Mouse (Mus musculus) CH12.LX (cell line): ENCODE data around the gene Hist1h1c. TPM values are rescaled to one million over a fixed set of nuclear protein-coding genes. Genes with fewer than 3 reads are reported as not detected.
"Not testable (repeated sequence)": the region's sequence is repeated elsewhere in the genome, so short reads cannot be mapped to it uniquely, and the experiment has no call there.

Experiments
- DNase-seq: peaks from one replicate; pipeline ENCODE4 v3.0.0-alpha.2; 2013; ENCODE audit errors: extremely low read depth
- H3K27ac ChIP-seq: 2 replicates; pipeline ENCODE4 v1.5.1; 2012; ENCODE audit warnings: low read depth, mild to moderate bottlenecking, control low read depth, moderate library complexity; ENCODE audit not compliant: insufficient read depth
- H3K27me3 ChIP-seq: replicated peaks from 2 replicates; pipeline ENCODE3; 2012; ENCODE audit warnings: inconsistent platforms
- H3K36me3 ChIP-seq, 2 experiments: replicated peaks in 1 of 2; 2 replicates each; pipeline versions ENCODE3 to v1.6.1; 2012; ENCODE audit warnings: inconsistent platforms in 1 of 2, low read length in 1 of 2, mild to moderate bottlenecking in 1 of 2, mixed read lengths in 1 of 2, moderate library complexity in 1 of 2; ENCODE audit not compliant: control insufficient read depth in 1 of 2, insufficient read depth in 1 of 2
- H3K4me1 ChIP-seq, 2 experiments: 2 replicates each; pipeline ENCODE4 v1.6.1; 2012; ENCODE audit warnings: inconsistent platforms in 1 of 2, moderate library complexity in 1 of 2; ENCODE audit not compliant: insufficient read depth in 2 of 2, control insufficient read depth in 1 of 2
- H3K4me2 ChIP-seq: 2 replicates; pipeline ENCODE4 v1.6.1; 2012; ENCODE audit warnings: low read depth, mild to moderate bottlenecking, control low read depth; ENCODE audit not compliant: poor library complexity, insufficient read depth, severe bottlenecking
- H3K4me3 ChIP-seq, 3 experiments: fragments of 150-350 bp in 1 of 3; sonication (generic) in 1 of 3; replicated peaks in 1 of 3; 2 replicates each; pipeline versions ENCODE3 to v1.5.1; 2011 to 2012; ENCODE audit warnings: low read depth in 2 of 3, low read length in 2 of 3, mild to moderate bottlenecking in 2 of 3, moderate library complexity in 2 of 3, control low read depth in 1 of 3, improper control_type of control experiment in 1 of 3, inconsistent platforms in 1 of 3, mixed read lengths in 1 of 3; ENCODE audit not compliant: poor library complexity in 1 of 3
- H3K79me2 ChIP-seq: replicated peaks from 2 replicates; pipeline ENCODE4 v1.6.1; 2012; ENCODE audit warnings: mild to moderate bottlenecking, moderate library complexity; ENCODE audit not compliant: control insufficient read depth, poor library complexity, insufficient read depth, severe bottlenecking; ENCODE audit errors: extremely low read depth
- H3K9ac ChIP-seq: 2 replicates; pipeline ENCODE4 v1.6.1; 2012; ENCODE audit warnings: low read depth, mild to moderate bottlenecking, control low read depth, moderate library complexity; ENCODE audit not compliant: insufficient read depth
- H3K9me3 ChIP-seq: replicated peaks from 2 replicates; pipeline ENCODE3; 2012; ENCODE audit warnings: low read length, inconsistent platforms, mixed read lengths
- CHD2 ChIP-seq: IDR thresholded peaks from 2 replicates; pipeline ENCODE4 v1.6.1; 2011; ENCODE audit warnings: low read length, improper control_type of control experiment
- CTCF ChIP-seq, 2 experiments: IDR thresholded peaks in 1 of 2; conservative IDR thresholded peaks in 1 of 2; 2 replicates each; pipeline ENCODE4 v1.5.1; 2011 to 2012; ENCODE audit warnings: low read depth in 2 of 2, low read length in 2 of 2, improper control_type of control experiment in 1 of 2, inconsistent platforms in 1 of 2, mild to moderate bottlenecking in 1 of 2, moderate library complexity in 1 of 2
- E2F4 ChIP-seq: IDR thresholded peaks from 2 replicates; pipeline ENCODE4 v1.6.1; 2011; ENCODE audit warnings: low read depth, low read length, improper control_type of control experiment; ENCODE audit not compliant: insufficient replicate concordance
- ELF1 ChIP-seq: IDR thresholded peaks from 2 replicates; pipeline ENCODE4 v1.6.1; 2014; ENCODE audit warnings: low read depth, mild to moderate bottlenecking, inconsistent platforms, low read length, improper control_type of control experiment
- GABPA ChIP-seq: IDR thresholded peaks from 2 replicates; pipeline ENCODE4 v1.6.1; 2012; ENCODE audit warnings: low read depth, low read length, improper control_type of control experiment, inconsistent platforms; ENCODE audit not compliant: insufficient replicate concordance
- HCFC1 ChIP-seq: IDR thresholded peaks from 2 replicates; pipeline ENCODE4 v1.6.1; 2012; ENCODE audit warnings: low read depth, mild to moderate bottlenecking, inconsistent platforms, low read length, improper control_type of control experiment
- JUN ChIP-seq: IDR thresholded peaks from 2 replicates; pipeline ENCODE4 v1.6.1; 2011; ENCODE audit warnings: low read depth, mild to moderate bottlenecking, low read length, improper control_type of control experiment, moderate library complexity; ENCODE audit not compliant: insufficient read depth
- JUND ChIP-seq: conservative IDR thresholded peaks from 2 replicates; pipeline ENCODE4 v1.6.1; 2011; ENCODE audit warnings: low read depth, low read length, improper control_type of control experiment
- MAFK ChIP-seq: IDR thresholded peaks from 2 replicates; pipeline ENCODE4 v1.6.1; 2011; ENCODE audit warnings: low read length, improper control_type of control experiment; ENCODE audit not compliant: insufficient replicate concordance
- MAZ ChIP-seq: IDR thresholded peaks from 2 replicates; pipeline ENCODE4 v1.6.1; 2012; ENCODE audit warnings: low read depth, mild to moderate bottlenecking, inconsistent platforms, low read length, improper control_type of control experiment, moderate library complexity
- MEF2A ChIP-seq: IDR thresholded peaks from 2 replicates; pipeline ENCODE4 v1.6.1; 2014; ENCODE audit warnings: low read depth, mild to moderate bottlenecking, inconsistent platforms, low read length, improper control_type of control experiment, borderline replicate concordance
- MXI1 ChIP-seq: IDR thresholded peaks from 2 replicates; pipeline ENCODE4 v1.6.1; 2011; ENCODE audit warnings: mild to moderate bottlenecking, low read depth, low read length, improper control_type of control experiment
- MYC ChIP-seq: IDR thresholded peaks from 2 replicates; pipeline ENCODE4 v1.6.1; 2011; ENCODE audit warnings: low read depth, mild to moderate bottlenecking, improper control_type of control experiment, low read length
- NELFE ChIP-seq: IDR thresholded peaks from 2 replicates; pipeline ENCODE4 v1.6.1; 2011; ENCODE audit warnings: low read depth, low read length, improper control_type of control experiment
- NRF1 ChIP-seq: IDR thresholded peaks from 2 replicates; pipeline ENCODE4 v1.6.1; 2014; ENCODE audit warnings: low read depth, mild to moderate bottlenecking, inconsistent platforms, low read length, improper control_type of control experiment, moderate library complexity
- PAX5 ChIP-seq: IDR thresholded peaks from 2 replicates; pipeline ENCODE4 v1.6.1; 2012; ENCODE audit warnings: low read length, inconsistent platforms, mixed read lengths
- POLR2A ChIP-seq: IDR thresholded peaks from 2 replicates; pipeline ENCODE4 v1.6.1; 2011; ENCODE audit warnings: low read depth, mild to moderate bottlenecking, improper control_type of control experiment, low read length
- POLR2AphosphoS2 ChIP-seq: IDR thresholded peaks from 2 replicates; pipeline ENCODE4 v1.6.1; 2011; ENCODE audit warnings: low read depth, low read length, improper control_type of control experiment
- RCOR1 ChIP-seq: conservative IDR thresholded peaks from 2 replicates; pipeline ENCODE4 v1.6.1; 2012; ENCODE audit warnings: low read depth, mild to moderate bottlenecking, inconsistent platforms, low read length, improper control_type of control experiment
- SIN3A ChIP-seq: IDR thresholded peaks from 2 replicates; pipeline ENCODE4 v1.6.1; 2012; ENCODE audit warnings: low read length, improper control_type of control experiment, inconsistent platforms
- SMC3 ChIP-seq: IDR thresholded peaks from 2 replicates; pipeline ENCODE4 v1.6.1; 2011; ENCODE audit warnings: low read depth, low read length, improper control_type of control experiment
- TBP ChIP-seq: conservative IDR thresholded peaks from 2 replicates; pipeline ENCODE4 v1.6.1; 2011; ENCODE audit warnings: low read depth, low read length, improper control_type of control experiment
- TCF12 ChIP-seq: IDR thresholded peaks from 2 replicates; pipeline ENCODE4 v1.6.1; 2014; ENCODE audit warnings: low read depth, mild to moderate bottlenecking, inconsistent platforms, low read length, improper control_type of control experiment
- UBTF ChIP-seq: IDR thresholded peaks from 2 replicates; pipeline ENCODE4 v1.6.1; 2012; ENCODE audit warnings: low read depth, mild to moderate bottlenecking, inconsistent platforms, low read length, improper control_type of control experiment, moderate library complexity
- USF1 ChIP-seq: IDR thresholded peaks from 2 replicates; pipeline ENCODE4 v1.6.1; 2014; ENCODE audit warnings: low read depth, mild to moderate bottlenecking, inconsistent platforms, low read length, improper control_type of control experiment
- ZMIZ1 ChIP-seq: IDR thresholded peaks from 2 replicates; pipeline ENCODE4 v1.6.1; 2012; ENCODE audit warnings: low read depth, mild to moderate bottlenecking, inconsistent platforms, low read length, improper control_type of control experiment
- ZNF384 ChIP-seq: IDR thresholded peaks from 2 replicates; pipeline ENCODE4 v1.6.1; 2012; ENCODE audit warnings: low read depth, low read length, improper control_type of control experiment, inconsistent platforms
- dilution Hi-C: fragments of 300-500 bp; cut with MboI; formaldehyde crosslinking; loops from 2 replicates; pipeline ENCODE4 v1.14.3; 2020; ENCODE audit warnings: low sequenced_read_pairs; ENCODE audit not compliant: extremely low pct_unique_long_range_greater_than_20kb, extremely low pct_ligation_motif_present
- in situ Hi-C: fragments of 300-500 bp; cut with MboI; formaldehyde crosslinking; loops from 3 replicates; pipeline ENCODE4 v1.14.3; 2019; ENCODE audit warnings: low sequenced_read_pairs, low pct_ligation_motif_present, low pct_unique_long_range_greater_than_20kb, mixed read lengths
- polyA plus RNA-seq: library from polyadenylated mRNA; unstranded; fragments of >175 nt; gene quantifications from 2 replicates; pipeline ENCODE4 v1.2.1, GENCODE M21; 2012; ENCODE audit warnings: low read depth; ENCODE audit not compliant: insufficient read length
- total RNA-seq, 2 experiments: library from RNA; depleted of rRNA; stranded (reverse); fragments of 300-350 nt in 1 of 2; fragments of >200 nt in 1 of 2; gene quantifications; 2 replicates each; pipeline ENCODE4 v1.2.3; 2012 to 2014

Hist1h1c gene
- total and polyA plus RNA-seq, 3 experiments = 12.5 to 597 (median 22.8) TPM

DNA sequence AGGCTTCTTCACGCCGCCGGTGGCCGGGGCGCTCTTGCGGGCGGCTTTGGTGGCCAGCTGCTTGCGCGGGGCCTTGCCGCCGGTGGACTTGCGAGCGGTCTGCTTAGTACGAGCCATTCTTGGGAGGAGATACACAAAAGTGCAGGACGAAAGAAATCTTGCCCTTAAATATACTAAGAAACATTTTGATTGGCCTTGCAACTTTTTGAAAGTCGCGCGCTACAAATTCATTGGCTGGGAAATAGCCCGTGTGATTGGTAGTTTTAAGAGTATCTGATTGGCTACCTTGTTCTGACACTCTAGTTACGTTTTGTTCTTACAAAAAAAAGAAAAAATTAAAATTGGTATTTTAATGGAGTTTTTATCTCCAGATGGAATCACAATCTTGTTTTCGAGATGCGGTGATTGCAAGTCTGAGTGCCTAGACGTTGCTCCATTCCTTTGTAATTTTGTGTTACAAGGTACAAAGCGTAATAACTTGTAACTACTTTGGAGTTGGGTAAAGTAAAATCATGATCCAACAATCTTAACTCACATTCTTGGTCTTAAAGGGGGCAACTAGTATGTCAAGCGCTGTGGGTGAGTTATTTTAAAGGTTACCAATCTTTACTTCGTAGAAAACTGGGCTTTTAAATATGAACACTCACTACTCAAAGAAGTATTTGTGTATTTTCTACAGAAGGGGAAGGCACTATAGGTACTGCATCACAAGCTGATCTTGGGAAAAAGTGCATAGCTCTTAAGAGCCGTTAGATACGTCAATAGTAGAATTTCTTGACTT, 7.0 kb downstream of the Hist1h1c start, which contains the start of gene Hist1h3c (continued):
- TF ChIP-seq PAX5 = no peak
- TF ChIP-seq TCF12 = peak; percentile 68
- TF ChIP-seq ZNF384 = peak; percentile 91
- no peak for TF ChIP-seq USF1
- TF ChIP-seq ZMIZ1 = peak; percentile 99
- TF ChIP-seq JUN = no peak
- no peak for TF ChIP-seq SMC3
- TF ChIP-seq TBP = peak; percentile 99
- no peak for TF ChIP-seq JUND
- no peak for TF ChIP-seq CTCF (conservative IDR thresholded peaks at IDR 0.05 in 1 of 2, IDR thresholded peaks at IDR 0.05 in 1 of 2; ENCODE audit: low read depth in 2 of 2, low read length in 2 of 2)
- TF ChIP-seq MAZ = no peak
- TF ChIP-seq E2F4 = peak; percentile 100
- no peak for TF ChIP-seq GABPA
- no peak for TF ChIP-seq MYC
- TF ChIP-seq MAFK = no peak
- TF ChIP-seq, all 38 proteins: peak for 14

DNA sequence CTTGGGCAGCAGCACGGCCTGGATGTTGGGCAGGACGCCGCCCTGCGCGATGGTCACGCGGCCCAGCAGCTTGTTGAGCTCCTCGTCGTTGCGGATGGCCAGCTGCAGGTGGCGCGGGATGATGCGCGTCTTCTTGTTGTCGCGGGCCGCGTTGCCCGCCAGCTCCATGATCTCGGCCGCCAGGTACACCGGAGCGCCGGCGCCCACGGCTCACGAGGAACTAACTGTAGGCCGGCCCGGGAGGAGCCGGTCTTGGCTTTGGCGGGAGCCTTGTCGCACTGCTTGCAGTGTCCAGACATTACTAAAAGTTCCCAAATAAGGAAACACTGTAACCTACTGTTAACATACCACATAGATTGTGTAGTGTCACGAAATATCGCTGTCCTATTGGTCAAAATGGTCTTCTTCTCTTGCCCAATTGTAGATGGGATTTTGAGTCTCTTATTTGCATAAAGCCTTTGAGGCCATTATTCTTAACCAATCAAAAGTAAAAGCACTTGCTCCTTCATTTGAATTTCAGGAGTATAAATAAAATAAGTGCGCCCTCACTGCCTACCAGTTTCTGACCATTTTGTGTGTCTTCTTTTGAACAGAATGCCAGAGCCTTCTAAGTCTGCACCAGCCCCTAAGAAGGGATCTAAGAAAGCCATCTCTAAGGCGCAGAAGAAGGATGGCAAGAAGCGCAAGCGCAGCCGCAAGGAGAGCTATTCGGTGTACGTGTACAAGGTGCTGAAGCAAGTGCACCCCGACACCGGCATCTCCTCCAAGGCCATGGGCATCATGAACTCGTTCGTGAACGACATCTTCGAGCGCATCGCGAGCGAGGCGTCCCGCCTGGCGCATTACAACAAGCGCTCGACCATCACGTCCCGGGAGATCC, 7.8 kb downstream of the Hist1h1c start, which contains the start of gene Hist1h2bb:
Gene Hist1h2bb (plus strand): TSS at position 534 of the 880 bp plus-strand sequence.
- H3K9me3 ChIP-seq, in situ Hi-C loops, H3K36me3 ChIP-seq, H3K79me2 ChIP-seq, H3K27me3 ChIP-seq: not testable (repeated sequence)
- H3K27ac ChIP-seq = peak within 1 kb of the TSS; percentile 99
- H3K4me1 ChIP-seq = peaks cover 3 to 45% of the 10 kb centered on the region in 2 experiments; a peak in 3 of 4 replicates
- peak within 1 kb of the TSS; percentile 4 to 49 (median 49) for H3K4me3 ChIP-seq
- H3K9ac ChIP-seq = peak within 1 kb of the TSS; percentile 99
- peak; percentile 94 for DNase-seq
- TF ChIP-seq MXI1 (peak; percentile 72), TCF12 (peak; percentile 96), ZMIZ1 (peak; percentile 99), HCFC1 (peak; percentile 63), POLR2AphosphoS2 (peak; percentile 99; the same call in 1 of the 2 replicates), CHD2 (peak; percentile 93), RCOR1 (peak; percentile 52), ELF1 (0 out of 2 replicates have a peak, but pooled peaks have one; percentile 8), NELFE (peak; percentile 99), TBP (peak; percentile 99), MEF2A (peak; percentile 50; the same call in 1 of the 2 replicates), UBTF (peak; percentile 94; the same call in 1 of the 2 replicates), NRF1 (peak; percentile 76), POLR2A (peak; percentile 97), SIN3A (peak; percentile 57; the same call in 1 of the 2 replicates)
- dilution Hi-C loops = loop anchor here (10.0 kb wide), 1 partner anchor 52 kb away; the partner anchor contains the start of genes Hist1h1t and Hist1h4c
- H3K4me2 ChIP-seq = peak within 1 kb of the TSS; percentile 93; the same call in 1 of the 2 replicates
